Mouse (Mus musculus) E14TG2a.4 (cell line): ENCODE data around the gene Kcnn1.

Source experiments
- CTCF ChIP-seq: conservative IDR thresholded peaks from 2 replicates; pipeline ENCODE4 v1.5.1; 2014; ENCODE audit warnings: low read length
- NANOG ChIP-seq: IDR thresholded peaks from 2 replicates; pipeline ENCODE4 v1.6.1; 2014; ENCODE audit warnings: borderline replicate concordance, low read length, mixed read lengths
- POU5F1 ChIP-seq: IDR thresholded peaks from 2 replicates; pipeline ENCODE4 v1.6.1; 2014; ENCODE audit warnings: low read length, borderline replicate concordance

- no peak for TF ChIP-seq POU5F1
- TF ChIP-seq CTCF, result no peak
- TF ChIP-seq NANOG, result no peak
These were observed 54.8 kb downstream of the Kcnn1 start, which contains the start of gene Il12rb1 for GRCm38 (mm10) chr8:70808239-70808638.
